Mouse (Mus musculus) spleen, adult 18-20 months (tissue): ENCODE measurements around the gene Prkar1a.

Experiments
- DNase-seq, 2 experiments: peaks; one replicate each; pipeline ENCODE4 v3.0.0; 2022; ENCODE audit warnings: mixed read lengths in 2 of 2

Gene Prkar1a

DNA sequence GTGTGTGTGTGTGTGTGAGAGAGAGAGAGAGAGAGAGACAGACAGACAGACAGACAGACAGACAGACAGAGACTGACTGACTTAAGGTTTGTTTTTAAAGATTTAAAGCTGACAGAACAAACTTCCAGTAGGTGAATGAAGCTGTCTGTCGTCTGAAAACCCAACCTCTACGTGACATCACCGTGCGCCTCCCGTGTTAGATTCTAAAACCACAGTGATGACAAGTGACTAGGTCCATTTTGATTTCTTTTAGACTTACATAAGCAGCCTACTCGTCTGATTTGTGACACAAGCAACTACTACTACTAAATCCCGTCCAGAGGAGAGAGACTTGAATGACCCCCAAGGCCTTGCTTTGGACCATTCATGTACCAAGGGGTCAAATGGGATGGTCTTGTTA lies 24.5 kb downstream of the Prkar1a start:
- no peak for DNase-seq

GRCm38 (mm10) chr11:109674542-109674941 lies 25.3 kb downstream of the Prkar1a start:
- DNase-seq, result no peak

GRCm38 (mm10) chr11:109675208-109675607 lies 26.0 kb downstream of the Prkar1a start:
- no peak for DNase-seq

GRCm38 (mm10) chr11:109675771-109676170 lies 26.6 kb downstream of the Prkar1a start:
- DNase-seq, result no peak

- DNase-seq, result no peak
Measured at GRCm38 (mm10) chr11:109676621-109677373, 27.6 kb downstream of the Prkar1a start.

- no peak for DNase-seq
Measured at GRCm38 (mm10) chr11:109678291-109678690, 29.1 kb downstream of the Prkar1a start.

DNA sequence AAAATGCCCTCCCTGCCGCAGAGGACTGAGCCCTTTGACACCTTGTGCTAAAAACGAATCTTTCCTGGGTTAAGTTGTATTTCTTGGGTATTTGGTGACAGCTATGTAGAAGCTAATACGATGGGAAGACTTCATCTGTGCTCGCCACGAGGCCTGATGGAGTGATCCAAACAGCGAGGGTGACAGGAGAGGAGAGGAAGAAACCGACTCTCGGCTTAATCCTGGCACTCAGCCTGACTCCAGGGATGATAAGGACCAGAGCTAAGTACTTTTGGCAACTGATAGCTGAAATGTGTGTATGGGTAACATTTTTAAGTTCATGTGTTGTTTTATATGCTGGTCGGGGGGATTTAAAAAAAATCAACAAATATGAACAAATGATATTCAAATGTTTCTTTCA lies 31.7 kb downstream of the Prkar1a start:
- DNase-seq, result no peak

GRCm38 (mm10) chr11:109681556-109681955 lies 32.4 kb downstream of the Prkar1a start:
- no peak for DNase-seq

DNA sequence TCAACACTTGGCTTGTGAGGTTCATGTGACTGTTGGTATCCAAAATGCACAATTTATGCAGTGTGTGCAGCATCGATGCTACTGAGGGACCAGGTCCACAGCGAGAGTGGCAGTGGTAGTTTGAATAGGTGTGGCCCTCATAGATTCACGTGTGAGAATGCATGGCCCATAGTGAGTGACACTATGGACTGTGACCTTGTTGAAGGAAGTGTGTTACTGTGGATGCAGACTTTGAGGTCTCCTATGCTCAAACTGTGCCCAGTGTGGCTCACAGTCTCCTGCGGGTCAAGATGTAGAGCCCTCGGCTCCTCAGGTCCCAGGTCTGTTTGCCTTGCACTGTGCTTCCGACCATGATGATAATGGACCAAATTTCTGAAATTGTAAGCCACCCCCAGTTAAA lies 33.0 kb downstream of the Prkar1a start:
- DNase-seq, result no peak

- no peak for DNase-seq
Measured at GRCm38 (mm10) chr11:109689539-109689938, 40.3 kb downstream of the Prkar1a start.

DNA sequence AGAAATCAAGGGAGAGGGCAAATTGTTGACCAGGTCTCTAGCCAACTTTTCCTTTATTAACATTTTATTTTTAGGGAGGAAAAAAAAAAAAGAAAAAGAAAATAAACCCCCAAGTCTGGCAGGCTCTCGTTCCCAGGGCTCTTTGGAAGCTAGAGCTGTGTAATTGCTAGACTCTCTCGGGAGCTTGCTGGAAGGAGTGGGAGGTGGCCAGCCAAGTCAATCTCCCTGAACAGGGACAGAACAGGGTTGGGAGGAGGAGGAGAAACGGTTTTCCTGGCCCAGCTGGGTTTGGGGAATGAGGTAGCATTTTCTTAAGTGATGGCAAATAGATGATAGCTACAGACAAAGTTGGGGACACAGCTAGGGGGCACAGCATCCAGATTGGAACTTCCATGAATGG lies 43.5 kb downstream of the Prkar1a start:
- DNase-seq, result no peak

DNA sequence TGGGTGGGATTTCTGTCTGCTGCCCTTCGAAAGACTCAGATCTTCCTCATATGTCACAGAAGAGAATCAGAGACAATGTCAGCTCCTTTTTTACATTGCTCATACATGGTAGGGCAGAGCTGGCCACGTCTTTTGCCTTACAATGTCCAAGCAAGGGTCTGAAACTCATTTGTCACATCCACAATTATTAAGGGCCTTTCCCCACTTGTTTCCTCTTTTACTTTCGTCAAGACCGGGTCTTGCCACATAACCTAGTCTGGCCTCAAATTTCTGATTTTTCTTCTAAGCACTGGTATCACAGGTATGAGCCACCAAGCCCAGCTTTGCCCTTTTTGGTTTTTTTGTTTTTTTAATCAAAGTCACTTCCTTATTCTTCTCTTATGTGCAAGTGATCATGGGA lies 47.3 kb downstream of the Prkar1a start:
- no peak for DNase-seq

DNA sequence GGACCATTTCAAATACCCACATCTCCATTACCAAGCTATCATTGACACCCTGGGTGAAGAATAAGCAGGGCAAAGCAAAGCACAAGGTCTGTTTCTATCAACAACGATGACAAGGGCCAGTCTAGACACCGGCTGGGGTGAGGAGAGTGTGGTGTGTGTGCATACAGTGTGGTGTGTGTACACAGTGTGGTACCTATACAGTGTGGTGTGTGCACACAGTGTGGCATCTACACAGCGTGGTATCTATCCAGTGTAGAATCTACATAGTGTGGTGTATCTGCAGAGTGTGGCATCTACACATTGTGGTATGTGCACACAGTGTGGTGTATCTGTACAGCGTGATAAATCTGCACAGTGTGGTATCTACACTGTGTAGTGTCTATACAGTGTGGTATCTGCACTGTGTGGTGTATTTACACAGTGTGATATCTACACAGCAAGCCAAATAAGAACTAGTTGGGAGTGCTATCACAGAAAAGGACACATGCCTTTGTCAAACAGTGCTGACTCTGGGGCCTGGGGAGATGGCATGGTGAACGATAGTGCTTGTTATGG lies 48.0 kb downstream of the Prkar1a start:
- no peak for DNase-seq

- DNase-seq, result no peak
Measured at GRCm38 (mm10) chr11:109698740-109699139, 49.5 kb downstream of the Prkar1a start.

GRCm38 (mm10) chr11:109699784-109700183 lies 50.6 kb downstream of the Prkar1a start:
- no peak for DNase-seq

GRCm38 (mm10) chr11:109700761-109701160 lies 51.6 kb downstream of the Prkar1a start:
- no peak for DNase-seq

DNA sequence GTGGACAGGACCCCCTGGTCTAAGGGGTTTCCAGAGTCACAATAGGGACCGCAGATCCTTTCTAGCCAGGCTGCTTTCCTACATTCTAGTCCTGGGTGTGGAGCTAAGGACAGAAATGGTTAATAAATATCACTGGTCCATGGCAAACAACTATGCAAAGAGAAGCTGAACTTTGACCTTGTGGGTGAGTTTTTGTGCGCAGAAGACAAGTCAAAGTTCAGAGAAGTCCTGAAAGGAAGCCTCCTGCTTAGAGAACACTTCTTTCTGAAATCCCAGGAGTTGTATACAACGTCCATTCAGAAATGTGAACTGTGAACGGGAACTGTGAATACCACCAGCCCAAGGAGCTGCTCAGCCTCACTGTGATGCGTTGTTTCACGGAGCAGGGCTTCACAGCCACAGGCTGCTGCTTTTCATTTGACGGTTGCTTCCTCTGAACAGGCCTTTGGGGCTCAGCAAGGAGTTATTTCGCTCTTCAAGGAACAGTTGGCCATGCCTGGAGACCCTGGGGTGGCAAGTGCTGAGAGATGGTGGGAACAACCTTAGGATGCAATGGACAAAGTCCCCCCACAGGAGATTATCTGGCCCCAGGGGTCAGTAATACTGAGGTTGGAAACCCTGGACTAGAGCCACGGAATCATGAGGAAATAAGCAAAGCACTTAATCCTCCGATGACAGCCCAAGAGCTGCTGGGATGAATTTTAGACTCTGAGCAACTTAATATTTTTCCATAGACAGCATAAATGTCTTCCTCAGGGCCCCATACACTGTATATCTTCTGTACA lies 53.0 kb downstream of the Prkar1a start:
- DNase-seq, result no peak

DNA sequence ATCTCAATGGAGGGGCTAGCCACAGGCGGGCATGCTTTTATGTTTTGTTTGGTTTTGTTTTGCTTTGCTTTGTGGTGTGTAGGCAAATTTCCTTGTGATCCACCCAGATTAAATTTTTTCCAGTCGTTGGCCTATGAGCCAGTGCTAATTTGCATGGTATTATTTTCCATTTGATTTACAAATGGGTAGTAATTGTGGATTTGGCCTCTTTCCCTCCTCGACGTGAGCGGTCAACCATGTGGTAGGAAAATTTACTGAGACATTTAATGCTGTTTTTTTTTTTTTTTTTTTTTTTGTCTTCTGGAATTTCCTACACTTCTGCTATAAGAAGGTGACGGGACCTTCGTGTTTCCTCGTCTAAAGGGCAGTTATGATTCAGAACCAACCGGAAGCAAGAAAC lies 54.6 kb downstream of the Prkar1a start:
- DNase-seq, result no peak

GRCm38 (mm10) chr11:109704311-109705205 lies 55.4 kb downstream of the Prkar1a start:
- no peak for DNase-seq

GRCm38 (mm10) chr11:109705336-109706054 lies 56.3 kb downstream of the Prkar1a start:
- DNase-seq, result no peak

DNA sequence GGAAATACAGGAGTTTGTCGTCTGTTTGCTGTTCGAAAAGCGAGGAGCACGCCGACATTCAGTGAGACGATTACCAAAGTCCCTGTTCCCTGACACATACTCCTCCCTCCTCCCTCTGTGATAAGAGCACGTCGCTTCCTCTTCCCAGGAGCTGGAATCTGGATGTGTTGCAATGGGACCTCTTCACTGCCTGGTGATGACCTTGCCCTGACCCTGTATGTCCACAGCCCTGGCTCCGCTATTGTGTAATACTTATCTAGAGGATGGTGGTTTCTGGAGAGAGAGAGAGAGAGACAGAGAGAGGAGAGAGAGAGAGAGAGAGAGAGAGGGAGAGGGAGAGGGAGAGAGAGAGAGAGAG lies 56.8 kb downstream of the Prkar1a start:
- DNase-seq, result no peak

DNA sequence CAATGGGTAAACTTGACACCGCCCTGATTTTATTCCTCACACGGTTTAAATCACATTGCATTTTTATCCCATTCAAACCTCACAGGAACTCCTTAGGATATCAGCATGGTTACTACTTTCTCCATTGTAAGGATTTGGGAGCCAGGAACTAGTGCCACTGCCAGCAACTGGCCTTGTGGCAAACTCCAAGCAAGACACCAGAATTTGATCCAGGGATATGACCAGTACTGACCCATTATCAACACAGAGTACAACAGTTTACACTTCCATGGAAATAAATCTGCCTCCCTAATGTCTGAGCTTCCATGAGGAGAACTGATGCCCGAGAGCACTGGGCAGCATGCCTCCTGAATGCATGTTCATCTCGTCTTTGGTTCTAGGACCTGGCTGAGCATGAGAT lies 57.4 kb downstream of the Prkar1a start:
- no peak for DNase-seq
